Mouse (Mus musculus) forebrain, embryonic 16.5 days (tissue): ENCODE measurements around the gene Shroom2. TPM values are rescaled to one million over a fixed set of nuclear protein-coding genes. Genes with fewer than 3 reads are reported as not detected.

Experiments used
- ATAC-seq: fragments of 200-750 bp; cut with Nextera tagmentation; 2 replicates; pipeline ENCODE4 v1.8.0; 2017; ENCODE audit warnings: mild to moderate bottlenecking, moderate library complexity
- H3K27ac ChIP-seq: fragments of 300-500 bp; sonication (generic); 2 replicates; pipeline ENCODE4 v1.5.1; 2014; ENCODE audit warnings: low read length, control low read depth
- H3K27me3 ChIP-seq: fragments of 300-500 bp; sonication (generic); replicated peaks from 2 replicates; pipeline ENCODE4 v1.6.1; 2014; ENCODE audit warnings: low read length; ENCODE audit not compliant: control insufficient read depth, insufficient read depth
- H3K36me3 ChIP-seq: fragments of 300-500 bp; sonication (generic); 2 replicates; pipeline ENCODE4 v1.6.1; 2014; ENCODE audit not compliant: control insufficient read depth, insufficient read depth
- H3K4me1 ChIP-seq: fragments of 300-500 bp; sonication (generic); replicated peaks from 2 replicates; pipeline ENCODE4 v1.6.1; 2014; ENCODE audit warnings: low read length; ENCODE audit not compliant: control insufficient read depth, insufficient read depth
- H3K4me2 ChIP-seq: fragments of 300-500 bp; sonication (generic); 2 replicates; pipeline ENCODE4 v1.6.1; 2014; ENCODE audit warnings: mild to moderate bottlenecking, low read length, control low read depth
- H3K4me3 ChIP-seq: fragments of 300-500 bp; sonication (generic); replicated peaks from 2 replicates; pipeline ENCODE4 v1.5.1; 2014; ENCODE audit warnings: mild to moderate bottlenecking, low read length, control low read depth
- H3K9ac ChIP-seq: fragments of 300-500 bp; sonication (generic); replicated peaks from 2 replicates; pipeline ENCODE4 v1.6.1; 2014; ENCODE audit warnings: low read depth, low read length, control low read depth
- H3K9me3 ChIP-seq: fragments of 300-500 bp; sonication (generic); 2 replicates; pipeline ENCODE4 v1.6.1; 2016; ENCODE audit warnings: low read length; ENCODE audit not compliant: control insufficient read depth
- WGBS: fragments of 180-500 bp; shearing (Covaris S2); extraction: QIAGEN DNeasy Blood & Tissue Kit; methylation state at CpG from one replicate; pipeline ENCODE4 v1.1.7; 2014; 5-methylcytosine and 5-hydroxymethylcytosine counted together
- polyA plus RNA-seq: library from polyadenylated mRNA; unstranded; fragments of >200 nt; fragmentation: Nextera tagmentation; extraction: Ambion mirVana; gene quantifications from 2 replicates; pipeline ENCODE4 v1.2.1, GENCODE M21; 2015

Shroom2 gene
- polyA plus RNA-seq, 1 experiment from 2014 or later: 59.3 TPM

- H3K27me3 ChIP-seq: no peaks in the 10 kb centered on the region
- H3K4me1 ChIP-seq: no peaks in the 10 kb centered on the region
- 93% methylated on average over 12 of the region's 12 CpGs for WGBS
- no peaks in the 10 kb centered on the region for H3K9me3 ChIP-seq
- H3K27ac ChIP-seq: no peak overlapping the region
- H3K4me2 ChIP-seq: no peak overlapping the region
- H3K4me3 ChIP-seq: no peak overlapping the region
- H3K36me3 ChIP-seq: no peaks in the 10 kb centered on the region
- ATAC-seq: no peak
- no peak overlapping the region for H3K9ac ChIP-seq
Measured at GRCm38 (mm10) chrX:152635397-152635796, 133.9 kb downstream of the Shroom2 start.

GRCm38 (mm10) chrX:152621407-152621806 lies 147.9 kb downstream of the Shroom2 start:
- Histone ChIP-seq H3K27ac (no peak overlapping the region), H3K9me3 (no peaks in the 10 kb centered on the region), H3K9ac (no peak overlapping the region), H3K4me2 (no peak overlapping the region), H3K27me3 (0 out of 2 replicates have a peak, but pooled peaks cover 2% of the 10 kb centered on the region), H3K4me3 (no peak overlapping the region), H3K36me3 (no peaks in the 10 kb centered on the region), H3K4me1 (no peaks in the 10 kb centered on the region)
- WGBS: 80% methylated on average over 2 of the region's 2 CpGs
- ATAC-seq: no peak

GRCm38 (mm10) chrX:152620917-152621316 lies 148.3 kb downstream of the Shroom2 start:
- Histone ChIP-seq H3K27ac (no peak overlapping the region), H3K36me3 (no peaks in the 10 kb centered on the region)
- no peak for ATAC-seq

GRCm38 (mm10) chrX:152618464-152618863 lies 150.8 kb downstream of the Shroom2 start:
- Histone ChIP-seq H3K4me2 (no peak overlapping the region), H3K9me3 (no peaks in the 10 kb centered on the region), H3K27me3 (no peaks in the 10 kb centered on the region), H3K4me3 (no peak overlapping the region), H3K27ac (no peak overlapping the region), H3K9ac (no peak overlapping the region), H3K4me1 (no peaks in the 10 kb centered on the region), H3K36me3 (no peaks in the 10 kb centered on the region)
- 88% methylated on average over 1 of the region's 1 CpGs for WGBS
- peak; percentile 69 for ATAC-seq

More at GRCm38 (mm10) chrX:152620917-152621316, 148.3 kb downstream of the Shroom2 start:
- H3K4me1 ChIP-seq: no peaks in the 10 kb centered on the region
- no peak overlapping the region for H3K4me3 ChIP-seq
- no peaks in the 10 kb centered on the region for H3K9me3 ChIP-seq
- 0 out of 2 replicates have a peak, but pooled peaks cover 2% of the 10 kb centered on the region for H3K27me3 ChIP-seq
- no peak overlapping the region for H3K9ac ChIP-seq
- H3K4me2 ChIP-seq: no peak overlapping the region

- H3K4me1 ChIP-seq: no peaks in the 10 kb centered on the region
- 82% methylated on average over 2 of the region's 2 CpGs for WGBS
- no peaks in the 10 kb centered on the region; the same call in 1 of the 2 replicates for H3K27me3 ChIP-seq
- H3K9ac ChIP-seq: no peak within 1 kb of the TSS
- no peak within 1 kb of the TSS for H3K4me2 ChIP-seq
- ATAC-seq: no peak
- H3K9me3 ChIP-seq: no peaks in the 10 kb centered on the region
- H3K36me3 ChIP-seq: no peaks in the 10 kb centered on the region
- no peak within 1 kb of the TSS for H3K4me3 ChIP-seq
- no peak within 1 kb of the TSS for H3K27ac ChIP-seq
Measured at GRCm38 (mm10) chrX:152563034-152563433, 206.2 kb downstream of the Shroom2 start, which contains the start of gene Cldn34a. Gene Cldn34a (plus strand): TSS chrX:152563334.

Other genes with a start within 250 kb of the Shroom2 start
- gene Cldn34a, start 206.1 kb downstream of the Shroom2 start, polyA plus RNA-seq: not detected in 2 replicates
- gene Gpr143, start 12.5 kb upstream of the Shroom2 start, polyA plus RNA-seq: not detected in 2 replicates
- 1.7 and 2.0 TPM in 2 replicates for gene Usp51, start 237.0 kb upstream of the Shroom2 start, polyA plus RNA-seq